17 mouse cellular contexts compared by ENCODE assay signal in genomic region chr7:141578943-141579342, GRCm38 (mm10). TPM values are rescaled to one million over a fixed set of nuclear protein-coding genes. Genes with fewer than 3 reads are reported as not detected.
DNase-seq lines count a peak whose midpoint lies in the region; ATAC-seq and TF ChIP-seq lines count a peak whose summit lies in the region.
"Had no signal": no experiment of that assay in that cellular context is flagged by ENCODE, and none has a peak within 500 bp of the region (broad histone marks: within the 10 kb centered on the region; RNA-seq: fewer than 3 reads in every experiment).

No protein-coding gene starts in this region.

- no peaks in the 10 kb centered on the region for H3K36me3 ChIP-seq in liver, adult 2 months (ENCODE audit: control insufficient read depth, insufficient read depth, low read length)
- H3K36me3 ChIP-seq: hindbrain, embryonic 13.5 days; kidney, embryonic 15.5 days; neural tube, embryonic 12.5 days had no signal

- WGBS in liver, adult 2 months, result 76% methylated on average over 2 of the region's 2 CpGs

- intact Hi-C loops in left cerebral cortex, postnatal 14 days (cut with DNase I), result no loop called here

- peaks cover 53% of the 10 kb centered on the region for H3K79me2 ChIP-seq in liver, adult 2 months (ENCODE audit: control insufficient read depth, insufficient read depth, low read length)

- TF ChIP-seq CTCF in liver, adult 2 months (IDR thresholded peaks at IDR 0.05; ENCODE audit: low read depth, low read length), result no peak

- TF ChIP-seq POLR2A in liver, adult 2 months (IDR thresholded peaks at IDR 0.05; ENCODE audit: extremely low read depth, insufficient read depth, low read length), result no peak

- H3K4me1 ChIP-seq in liver, adult 2 months (ENCODE audit: control insufficient read depth, insufficient read depth, low read length), result peaks cover 39% of the 10 kb centered on the region
- H3K4me1 ChIP-seq: hindbrain, embryonic 13.5 days; neural tube, embryonic 12.5 days had no signal

- H3K4me3 ChIP-seq in liver, adult 2 months (ENCODE audit: insufficient read depth, low read depth, low read length), result no peak overlapping the region
- H3K4me3 ChIP-seq: heart, embryonic 10.5 days; hindbrain, embryonic 13.5 days; kidney, embryonic 15.5 days; limb, embryonic 15.5 days; neural tube, embryonic 12.5 days had no signal

- H3K27ac ChIP-seq in liver, adult 2 months (replicated peaks; ENCODE audit: insufficient read depth, low read depth, low read length), result peak overlapping the region; percentile 5; the same call in 1 of the 2 replicates
- H3K27ac ChIP-seq: heart, embryonic 10.5 days; hindbrain, embryonic 13.5 days; limb, embryonic 15.5 days; neural tube, embryonic 12.5 days had no signal

- H3K9ac ChIP-seq in liver, adult 2 months (ENCODE audit: low read depth, low read length), result no peak overlapping the region
- H3K9ac ChIP-seq: hindbrain, embryonic 13.5 days; kidney, embryonic 15.5 days; limb, embryonic 15.5 days; neural tube, embryonic 12.5 days had no signal

- H3K27me3 ChIP-seq in liver, adult 2 months (ENCODE audit: control insufficient read depth, insufficient read depth, low read length), result no peaks in the 10 kb centered on the region
- H3K27me3 ChIP-seq: hindbrain, embryonic 13.5 days; kidney, embryonic 15.5 days; limb, embryonic 15.5 days; neural tube, embryonic 12.5 days; Patski had no signal

- DNase-seq in liver, adult 2 months (ENCODE audit: extremely low read depth, low read depth, low spot score), result no peak
- DNase-seq in liver, result no peak
- peak; percentile 88 for DNase-seq in CD4-positive helper T cell, adult 2 months (ENCODE audit: low read depth, low spot score)
- DNase-seq in testis, postnatal 10 days (ENCODE audit: low spot score), result no peak
- DNase-seq in left cerebral cortex, postnatal 14 days (ENCODE audit: low spot score in 2 of 2), result no peak
- no peak for DNase-seq in layer of hippocampus, adult 8-10 months (ENCODE audit: low spot score in 2 of 2)
- DNase-seq: adrenal gland, postnatal 14 days; cerebellum, adult 11-12 months; right cerebral cortex, adult 18-20 months had no signal

- ATAC-seq in erythroid progenitor cell, adult 5-6 weeks (replicated peaks; ENCODE audit: low FRiP score, poor library complexity, severe bottlenecking), result 0 out of 2 replicates have a peak, but pooled peaks have one; percentile 23
- ATAC-seq in megakaryocyte, adult 5-6 weeks (ENCODE audit: poor library complexity, severe bottlenecking), result peak; percentile 83
- ATAC-seq: Patski had no signal

RNA-seq across cellular contexts. Expression of gene Ap2a2, which starts 17.0 kb away (rescaled TPM):
- total RNA-seq in liver, adult 2 months (2014; rRNA removed), result 42.2 and 54.0 TPM in 2 replicates
- polyA plus RNA-seq in liver, adult 2 months (2012; rRNA removed), result 37.9 and 38.1 TPM in 2 replicates
- total RNA-seq in erythroid progenitor cell, adult 5-6 weeks (2015; ENCODE audit: low replicate concordance), result 71.7 and 96.2 TPM in 2 replicates
- total RNA-seq in erythroid progenitor cell, adult 5-6 weeks (2017; ENCODE audit: low replicate concordance), result 108 and 150 TPM in 2 replicates
- total RNA-seq in megakaryocyte, adult 5-6 weeks (2015), result 42.0 and 48.3 TPM in 2 replicates
- 61.8 and 75.5 TPM in 2 replicates for total RNA-seq in megakaryocyte, adult 5-6 weeks (2017)
- 100 to 1,000 TPM; 230 to 231 TPM for total RNA-seq in left cerebral cortex, postnatal 14 days (2021)
- 100 to 1,000 TPM; 217 to 253 (median 230) TPM for total RNA-seq in layer of hippocampus, adult 8-10 months (2022)

RNA-seq across cellular contexts. Expression of gene Chid1, which starts 39.3 kb away (rescaled TPM):
- total RNA-seq in liver, adult 2 months (2014; rRNA removed), result 24.2 and 30.6 TPM in 2 replicates
- polyA plus RNA-seq in liver, adult 2 months (2012; rRNA removed), result 32.6 and 45.1 TPM in 2 replicates
- 4.6 and 6.8 TPM in 2 replicates for total RNA-seq in erythroid progenitor cell, adult 5-6 weeks (2015; ENCODE audit: low replicate concordance)
- total RNA-seq in erythroid progenitor cell, adult 5-6 weeks (2017; ENCODE audit: low replicate concordance), result 6.8 and 10.8 TPM in 2 replicates
- 8.0 and 8.4 TPM in 2 replicates for total RNA-seq in megakaryocyte, adult 5-6 weeks (2015)
- total RNA-seq in megakaryocyte, adult 5-6 weeks (2017), result 28.3 and 43.5 TPM in 2 replicates
- 10 to 100 TPM; 72.0 to 73.5 TPM for total RNA-seq in left cerebral cortex, postnatal 14 days (2021)
- 10 to 100 TPM; 74.8 to 80.6 (median 76.0) TPM for total RNA-seq in layer of hippocampus, adult 8-10 months (2022)
